Mouse (Mus musculus): Measurements from ENCODE around the gene Uqcc3.

DNA sequence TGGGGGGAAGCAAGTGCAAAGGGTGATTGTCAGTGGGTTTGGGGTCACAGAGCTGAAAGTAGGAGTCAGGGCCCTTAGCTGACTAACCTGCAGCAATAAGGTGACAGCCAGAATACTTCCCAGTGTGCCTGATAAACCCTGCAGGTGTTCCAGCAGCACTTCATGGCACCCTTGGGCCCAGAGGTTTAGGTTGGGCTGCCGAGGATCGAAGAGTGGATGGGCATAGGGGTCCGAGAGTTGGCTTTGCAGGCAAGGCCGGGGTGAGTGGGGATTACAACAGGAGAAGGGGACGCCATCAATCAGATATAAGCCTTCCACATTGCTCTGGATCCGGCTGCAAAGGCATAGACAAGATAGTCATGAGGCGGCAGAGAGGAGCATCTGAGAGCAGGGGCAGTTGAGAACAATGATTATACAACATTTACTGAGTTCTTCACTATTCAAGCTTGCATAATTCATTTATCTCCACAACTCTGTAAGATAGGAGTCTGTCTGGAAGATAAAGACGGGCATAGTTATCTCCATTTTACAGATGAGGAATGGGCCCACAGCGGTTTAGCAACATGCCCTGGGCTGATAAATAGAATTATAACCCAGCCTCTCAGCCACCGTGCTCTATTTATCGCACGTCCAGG is 47.3 kb upstream of the Uqcc3 start:
- TF ChIP-seq CTCF (IDR thresholded peaks at IDR 0.05; ENCODE audit: insufficient read depth, low read length) (no peak), POLR2A (IDR thresholded peaks at IDR 0.05; ENCODE audit: borderline replicate concordance, extremely low read depth, low read depth, low read length) (no peak)

Measured in lung, adult 2 months (tissue).